Mouse (Mus musculus): ENCODE data around the gene Faap20. TPM values are rescaled to one million over a fixed set of nuclear protein-coding genes. Genes with fewer than 3 reads are reported as not detected.

Gene Faap20
- total RNA-seq, 1 experiment from 2014 or later: 17.0 TPM

- no peak for ATAC-seq (replicated peaks; ENCODE audit: insufficient number of reproducible peaks, low FRiP score, low TSS enrichment, poor library complexity, severe bottlenecking)
Observed at GRCm38 (mm10) chr4:155301098-155301447, 51.5 kb downstream of the Faap20 start.

DNA sequence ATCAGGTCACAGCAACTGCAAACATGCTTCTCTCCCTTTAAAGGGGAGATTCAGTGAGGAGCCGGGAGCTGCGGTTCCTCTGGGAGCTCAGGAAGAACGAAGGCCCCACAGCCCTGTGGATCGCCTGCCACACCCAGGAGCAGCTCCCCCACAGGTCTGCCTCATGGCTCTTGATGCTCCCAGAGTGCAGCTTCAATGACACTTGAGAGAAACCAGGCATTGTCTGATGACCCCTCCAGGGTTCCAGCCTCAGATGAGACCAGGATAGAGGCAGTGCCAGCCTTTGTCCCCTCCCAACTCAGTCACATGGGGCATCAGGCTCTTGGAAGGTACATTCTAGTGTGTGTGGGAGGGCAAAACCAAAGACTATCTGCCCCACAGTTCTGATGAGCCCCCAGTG lies 52.4 kb downstream of the Faap20 start:
- no peak for ATAC-seq (replicated peaks; ENCODE audit: insufficient number of reproducible peaks, low FRiP score, low TSS enrichment, poor library complexity, severe bottlenecking)

DNA sequence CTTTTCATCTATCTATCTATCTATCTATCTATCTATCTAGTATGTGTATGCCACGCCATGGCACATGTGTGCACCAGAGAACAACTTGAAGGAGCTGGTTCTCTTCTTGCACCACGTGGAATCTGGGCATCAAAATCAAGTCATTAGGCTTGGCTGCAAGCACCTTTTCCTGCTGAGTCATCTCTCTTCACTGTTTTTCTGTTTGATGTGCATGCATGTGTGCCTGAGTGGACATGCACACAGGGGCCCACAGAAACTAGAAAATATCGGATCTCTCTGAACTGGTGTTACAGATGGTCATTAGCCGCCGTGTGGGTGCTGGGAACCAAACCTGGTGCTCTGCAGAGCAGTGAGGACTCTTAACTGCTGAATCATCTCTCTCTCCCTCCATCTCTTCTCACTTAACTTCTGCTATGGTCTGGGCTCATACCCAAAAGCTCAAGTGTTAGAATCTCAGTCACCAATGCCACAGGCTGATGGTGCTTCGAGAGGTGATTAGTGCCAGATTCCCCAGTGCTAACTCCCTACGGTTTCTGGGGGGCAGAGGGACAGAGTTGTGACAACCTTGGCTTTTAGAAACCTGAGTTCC lies 55.0 kb downstream of the Faap20 start:
- no peak for ATAC-seq (replicated peaks; ENCODE audit: insufficient number of reproducible peaks, low FRiP score, low TSS enrichment, poor library complexity, severe bottlenecking)

DNA sequence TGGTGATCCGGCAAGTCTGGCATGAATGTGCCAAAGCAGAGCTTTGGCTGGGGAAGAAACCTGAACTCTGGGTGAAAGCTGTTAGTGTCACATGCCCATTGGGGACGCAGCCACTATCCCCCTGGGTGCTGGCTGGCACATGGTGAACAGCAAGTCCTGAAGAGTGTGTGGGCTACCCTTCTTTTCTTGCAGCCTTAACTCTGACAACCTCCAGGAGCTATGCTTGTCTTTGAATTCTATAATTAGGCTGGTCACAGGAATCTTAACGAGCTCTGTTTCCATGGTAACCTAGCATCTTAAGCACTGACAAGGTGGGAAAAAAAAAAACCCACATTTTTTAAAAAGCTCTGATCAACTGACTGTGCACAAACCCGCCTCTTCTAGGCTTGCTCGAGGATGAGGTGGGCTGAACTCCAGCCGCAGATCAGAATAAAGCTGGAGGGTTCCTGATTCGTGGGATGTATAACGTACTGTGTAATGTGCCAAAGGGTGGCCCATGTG lies 56.0 kb downstream of the Faap20 start:
- ATAC-seq (replicated peaks; ENCODE audit: insufficient number of reproducible peaks, low FRiP score, low TSS enrichment, poor library complexity, severe bottlenecking): no peak

Other genes starting within 250 kb of the Faap20 start
- gene Plch2, start 193.0 kb upstream of the Faap20 start, total RNA-seq (2017): not detected in 3 replicates
- 1.6 to 6.2 TPM (median 3.1 TPM) in 3 replicates for gene Pex10, start 182.8 kb upstream of the Faap20 start, total RNA-seq (2017)
- gene Rer1, start 163.4 kb upstream of the Faap20 start, total RNA-seq (2017): 111 to 130 TPM (median 118 TPM) in 3 replicates
- gene Morn1, start 163.2 kb upstream of the Faap20 start, total RNA-seq (2017): 0.97 TPM in 1 of 3 replicates, not detected in the others
- 13.5 to 26.2 TPM (median 17.7 TPM) in 3 replicates for gene Ski, start 27.2 kb upstream of the Faap20 start, total RNA-seq (2017)
- 0.78 to 2.3 TPM in 2 of 3 replicates, not detected in the other for gene Prkcz, start 111.6 kb downstream of the Faap20 start, total RNA-seq (2017)
- gene Gabrd, start 148.3 kb downstream of the Faap20 start, total RNA-seq (2017): 1.1 TPM in 1 of 3 replicates, not detected in the others
- gene Cfap74, start 159.4 kb downstream of the Faap20 start, total RNA-seq (2017): 0.64 to 2.0 TPM (median 1.7 TPM) in 3 replicates
- not detected in 3 replicates for gene Tmem52, start 219.3 kb downstream of the Faap20 start, total RNA-seq (2017)
- gene Gnb1, start 241.6 kb downstream of the Faap20 start, total RNA-seq (2017): 150 to 269 TPM (median 199 TPM) in 3 replicates

Measured in monocyte, adult 5-6 weeks (primary cell).